Mouse (Mus musculus) right cerebral cortex, postnatal 10 days (tissue): Measurements from ENCODE around the gene Pcdh15.
A peak's percentile ranks its signal among the peaks of the same experiment; 100 is the strongest.

Experiments
- DNase-seq, 2 experiments: peaks; one replicate each; pipeline ENCODE4 v3.0.0; 2021; ENCODE audit warnings: low spot score in 2 of 2

Gene Pcdh15

GRCm38 (mm10) chr10:74555326-74555725, 1456.2 kb downstream of the Pcdh15 start:
- DNase-seq: no peak

DNA sequence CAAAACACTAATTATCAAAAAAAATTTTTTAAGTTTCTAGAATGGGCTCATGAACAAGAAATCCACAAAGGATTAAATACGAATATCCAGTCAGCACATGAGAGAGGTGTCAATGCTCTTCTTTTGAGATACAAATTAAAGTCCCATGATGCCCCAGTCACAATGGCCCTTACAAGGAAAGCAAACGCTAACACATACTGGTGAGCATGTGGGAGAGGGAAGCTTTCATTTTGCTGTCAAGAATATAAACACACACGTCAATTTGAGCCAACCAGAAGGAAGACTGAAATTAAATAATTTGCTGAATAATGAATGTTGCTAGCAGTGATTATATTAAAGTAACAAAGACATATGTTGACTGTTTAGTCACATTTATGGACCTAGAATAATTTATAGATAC, 1470.5 kb downstream of the Pcdh15 start:
- no peak for DNase-seq

GRCm38 (mm10) chr10:74579924-74580323, 1480.8 kb downstream of the Pcdh15 start:
- DNase-seq: no peak

- DNase-seq: no peak
These were observed 1492.7 kb downstream of the Pcdh15 start for GRCm38 (mm10) chr10:74591799-74592198.

DNA sequence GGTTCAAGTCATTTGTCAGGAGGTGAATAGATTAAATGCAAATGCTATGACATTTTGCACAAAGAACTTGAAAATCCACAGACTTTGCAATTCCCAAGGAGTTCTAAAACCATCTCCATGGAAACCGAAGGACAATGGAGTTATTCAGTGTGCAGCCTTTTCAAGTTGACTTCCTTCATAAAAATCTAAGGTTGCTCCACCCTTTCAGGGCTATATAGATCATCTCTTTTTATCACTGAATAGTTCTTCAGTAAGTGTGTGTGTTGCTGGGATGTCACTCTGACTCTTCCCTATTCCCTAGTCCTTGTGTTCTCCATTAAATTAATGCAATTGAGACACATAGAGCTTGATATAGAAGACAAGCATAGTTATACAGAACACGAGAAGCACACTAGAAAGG, 1508.5 kb downstream of the Pcdh15 start:
- no peak for DNase-seq

DNA sequence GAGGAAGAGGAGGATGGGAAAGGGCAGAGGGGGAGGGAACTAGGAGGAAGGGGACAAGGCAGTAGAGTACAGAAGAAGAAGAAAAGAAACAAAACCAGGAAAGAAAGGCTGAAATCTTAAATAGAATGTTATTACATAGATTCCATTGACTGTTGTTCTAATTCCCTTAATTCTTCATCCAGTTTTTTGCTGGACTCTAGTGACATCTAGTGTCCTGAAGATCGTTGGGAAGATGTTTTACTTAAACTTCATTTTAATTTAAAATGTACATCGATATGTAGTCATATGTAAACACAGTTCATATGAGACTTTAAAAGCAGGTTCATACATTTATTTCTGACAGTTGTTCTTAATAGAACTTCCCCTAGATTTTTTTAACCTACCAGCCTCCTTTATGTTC, 1522.7 kb downstream of the Pcdh15 start:
- DNase-seq: no peak

DNA sequence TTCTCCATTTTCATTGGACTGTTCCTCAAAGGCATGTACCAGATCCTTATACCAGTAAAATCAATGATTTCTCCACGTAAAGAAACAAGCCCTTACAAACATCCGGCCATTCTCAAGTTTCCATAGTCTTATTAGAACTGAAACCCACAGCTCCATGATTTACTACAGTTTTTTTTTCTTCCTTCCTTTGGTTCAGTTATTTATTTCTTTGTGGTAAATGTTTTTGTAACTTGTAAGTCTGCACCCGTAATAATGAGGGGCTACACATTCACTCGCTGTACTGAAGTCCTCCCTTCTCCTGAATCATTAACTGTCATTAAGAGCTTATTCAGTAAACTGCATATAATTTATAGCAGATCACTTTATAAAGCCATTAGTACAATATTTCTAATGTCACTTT, 1526.6 kb downstream of the Pcdh15 start:
- no peak for DNase-seq

GRCm38 (mm10) chr10:74626596-74626995, 1527.5 kb downstream of the Pcdh15 start:
- no peak for DNase-seq

DNA sequence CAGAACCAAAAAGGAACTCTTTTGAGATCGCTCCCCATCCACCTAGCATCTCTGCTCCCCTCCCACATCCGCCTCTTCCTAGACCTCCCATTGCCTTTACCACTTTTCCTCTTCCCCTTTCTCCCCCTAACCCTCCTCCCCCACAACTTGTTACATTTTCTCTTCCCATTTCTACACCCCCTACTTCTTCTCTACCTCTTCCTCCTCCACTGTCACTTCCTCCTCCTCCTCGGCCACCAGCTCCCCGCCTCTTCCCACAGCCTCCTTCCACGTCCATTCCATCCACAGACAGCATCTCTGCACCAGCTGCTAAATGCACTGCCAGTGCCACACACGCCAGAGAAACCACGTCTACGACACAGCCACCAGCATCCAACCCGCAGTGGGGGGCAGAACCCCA, 1532.2 kb downstream of the Pcdh15 start:
- no peak for DNase-seq

GRCm38 (mm10) chr10:74637040-74637439, 1537.9 kb downstream of the Pcdh15 start:
- DNase-seq: no peak

DNA sequence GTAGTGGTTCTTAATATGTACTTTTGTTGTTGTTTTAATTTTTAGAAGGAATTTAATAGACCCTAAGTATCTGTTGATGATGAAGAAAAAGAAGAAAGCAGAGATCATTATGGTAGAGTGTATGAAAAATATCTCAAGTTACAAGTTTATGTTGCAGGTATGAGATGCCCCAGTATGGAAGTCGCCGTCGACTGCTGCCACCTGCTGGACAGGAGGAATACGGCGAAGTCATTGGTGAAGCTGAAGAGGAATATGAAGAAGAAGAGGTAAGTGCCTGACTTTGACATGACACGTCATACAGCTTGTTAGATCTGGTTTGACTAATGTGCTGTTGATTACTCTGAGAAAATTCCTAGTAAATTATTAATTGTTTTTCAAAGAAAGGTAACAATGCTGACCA, 1543.0 kb downstream of the Pcdh15 start:
- no peak for DNase-seq

- no peak for DNase-seq
These were observed 1564.0 kb downstream of the Pcdh15 start for GRCm38 (mm10) chr10:74663171-74663570.

DNA sequence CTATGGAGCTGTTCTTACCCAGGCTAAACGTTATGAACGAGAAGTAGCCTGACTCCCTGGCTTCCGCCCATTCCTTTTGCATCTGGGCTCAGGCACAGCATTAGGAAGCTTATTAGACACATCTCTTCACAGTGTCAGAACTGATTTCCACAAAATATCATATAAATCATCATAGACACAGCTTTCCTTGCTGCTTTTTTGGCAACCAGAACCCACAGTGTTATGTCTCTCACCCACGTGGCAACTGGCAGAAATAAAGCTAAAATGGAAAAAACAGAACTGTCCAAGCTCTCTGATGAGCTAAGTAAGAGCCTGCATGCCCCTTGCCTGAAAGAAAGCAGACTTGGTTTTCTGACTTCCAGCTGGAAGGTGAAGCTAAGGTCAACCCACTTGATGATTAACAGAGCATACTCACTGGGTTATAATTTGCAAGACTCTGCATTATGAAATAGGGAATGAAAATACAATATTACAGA, 1580.9 kb downstream of the Pcdh15 start:
- peak in 1 of 2 experiments; percentile 24 for DNase-seq

DNA sequence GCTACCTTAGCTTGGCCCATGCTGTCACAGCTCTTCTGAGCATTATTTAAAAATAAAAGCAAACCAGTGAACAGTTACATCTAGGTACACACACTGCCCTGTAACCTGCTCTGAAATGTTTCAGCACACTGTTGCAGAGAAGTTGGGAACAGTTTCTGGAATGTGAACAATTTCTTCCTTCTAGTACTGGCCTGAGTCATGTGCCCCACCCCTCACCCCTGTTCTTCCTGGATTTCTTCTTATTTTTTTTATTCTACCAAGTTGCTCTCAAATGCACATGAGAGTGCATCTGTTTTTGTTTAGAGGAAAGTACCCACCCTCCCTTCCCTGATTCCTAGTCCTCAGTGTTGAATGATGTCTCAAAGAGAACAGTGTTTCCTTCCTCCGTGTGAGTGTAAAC, 1581.4 kb downstream of the Pcdh15 start:
- no peak for DNase-seq
